Mouse (Mus musculus) mesoderm, embryonic 11.5 days (tissue): ENCODE measurements around the gene Impdh2.

Experiments
- DNase-seq: peaks from one replicate; pipeline ENCODE4 v3.0.0-alpha.2; 2012; ENCODE audit warnings: low read depth, low spot score

The Impdh2 gene

GRCm38 (mm10) chr9:108560227-108560841 is at the start of gene Impdh2:
Gene Impdh2 (plus strand): TSS chr9:108560286.
- peak; percentile 99 for DNase-seq

GRCm38 (mm10) chr9:108516380-108517251 is 43.5 kb upstream of the Impdh2 start, which contains the start of gene Qrich1:
Gene Qrich1 (plus strand): TSS chr9:108516806.
- peak; percentile 99 for DNase-seq

GRCm38 (mm10) chr9:108517253-108517930 is 42.7 kb upstream of the Impdh2 start:
- DNase-seq, result peak; percentile 91

GRCm38 (mm10) chr9:108517931-108518332 is 42.2 kb upstream of the Impdh2 start:
- peak; percentile 63 for DNase-seq

GRCm38 (mm10) chr9:108521604-108522003 is 38.5 kb upstream of the Impdh2 start:
- no peak for DNase-seq

GRCm38 (mm10) chr9:108523341-108523740 is 36.7 kb upstream of the Impdh2 start:
- DNase-seq, result no peak

GRCm38 (mm10) chr9:108525400-108525799 is 34.7 kb upstream of the Impdh2 start:
- no peak for DNase-seq

- DNase-seq, result no peak
Observed at GRCm38 (mm10) chr9:108530954-108531353, 29.1 kb upstream of the Impdh2 start.

- no peak for DNase-seq
Observed at GRCm38 (mm10) chr9:108531496-108531895, 28.6 kb upstream of the Impdh2 start.

GRCm38 (mm10) chr9:108540846-108541245 is 19.2 kb upstream of the Impdh2 start:
- DNase-seq, result no peak

GRCm38 (mm10) chr9:108545986-108546385 is 14.1 kb upstream of the Impdh2 start:
- no peak for DNase-seq

- no peak for DNase-seq
Observed at GRCm38 (mm10) chr9:108546875-108547274, 13.2 kb upstream of the Impdh2 start.

GRCm38 (mm10) chr9:108559169-108559568 is 917 bp upstream of the Impdh2 start:
- DNase-seq, result no peak

GRCm38 (mm10) chr9:108563671-108564070 is 3.6 kb downstream of the Impdh2 start:
- DNase-seq, result no peak

GRCm38 (mm10) chr9:108564131-108564530 is 4.0 kb downstream of the Impdh2 start:
- no peak for DNase-seq

- DNase-seq, result no peak
Observed at GRCm38 (mm10) chr9:108565881-108566814, 6.1 kb downstream of the Impdh2 start.

- DNase-seq, result peak; percentile 94
Observed at GRCm38 (mm10) chr9:108566815-108567776, 7.0 kb downstream of the Impdh2 start, which contains the start of gene Ndufaf3. Gene Ndufaf3 (minus strand): TSS chr9:108567434.

- no peak for DNase-seq
Observed at GRCm38 (mm10) chr9:108567931-108568419, 7.9 kb downstream of the Impdh2 start.

- no peak for DNase-seq
Observed at GRCm38 (mm10) chr9:108568511-108568921, 8.4 kb downstream of the Impdh2 start.
